Mouse (Mus musculus) lung, adult 2 months (tissue): Measurements from ENCODE around the gene Olfr654. TPM values are rescaled to one million over a fixed set of nuclear protein-coding genes. Genes with fewer than 3 reads are reported as not detected.
A peak's percentile ranks its signal among the peaks of the same experiment; 100 is the strongest.

Experiments
- DNase-seq: peaks from one replicate; pipeline ENCODE4 v3.0.0; 2022
- H3K4me1 ChIP-seq: fragments of 200-500 bp; 2 replicates; pipeline ENCODE4 v1.6.1; 2011; ENCODE audit warnings: low read length; ENCODE audit not compliant: control insufficient read depth, insufficient read depth
- H3K4me3 ChIP-seq: fragments of 200-500 bp; replicated peaks from 2 replicates; pipeline ENCODE3; 2011; ENCODE audit warnings: low read depth, mild to moderate bottlenecking, control low read depth, low read length; ENCODE audit errors: extremely low read depth
- CTCF ChIP-seq: fragments of 200-500 bp; IDR thresholded peaks from 2 replicates; pipeline ENCODE4 v1.5.1; 2011; ENCODE audit warnings: mild to moderate bottlenecking, low read length, control low read depth; ENCODE audit not compliant: insufficient read depth
- POLR2A ChIP-seq: fragments of 200-500 bp; IDR thresholded peaks from 2 replicates; pipeline ENCODE4 v1.6.1; 2011; ENCODE audit warnings: low read depth, mild to moderate bottlenecking, control low read depth, low read length, borderline replicate concordance; ENCODE audit errors: extremely low read depth
- WGBS: fragments of 180-500 bp; shearing (Covaris S2); methylation state at CpG from one replicate; pipeline ENCODE4 v1.1.7; 2018; 5-methylcytosine and 5-hydroxymethylcytosine counted together
- polyA plus RNA-seq: library from polyadenylated mRNA; depleted of rRNA; stranded (reverse); fragments of >200 nt; gene quantifications from 2 replicates; pipeline ENCODE4 v1.2.3, GENCODE M21; 2012; rRNA removed

The Olfr654 gene
- not detected in 2 replicates for polyA plus RNA-seq

DNA sequence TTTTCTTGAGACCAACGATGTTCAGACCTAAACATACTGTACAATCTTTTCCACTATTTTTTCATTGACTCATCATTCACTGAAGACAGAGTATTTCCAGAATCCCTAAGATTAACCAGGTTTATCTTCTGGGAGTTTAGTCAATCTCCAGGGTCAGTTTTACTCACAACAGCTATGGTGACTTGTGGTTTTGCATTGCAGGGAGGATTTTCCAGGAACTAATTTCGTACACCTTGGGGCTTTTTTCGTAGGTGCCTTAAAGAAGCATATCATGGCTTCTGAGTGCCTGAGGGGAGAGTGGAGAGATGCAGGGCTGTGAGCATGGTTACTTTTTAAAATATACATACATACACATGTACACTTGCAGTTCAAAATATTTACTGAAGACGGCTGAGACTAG is at the start of gene Olfr654:
Olfr654 (plus strand) TSS at position 301 of the 400 bp plus-strand sequence.
- 75% methylated on average over 4 of the region's 4 CpGs for WGBS
- Histone ChIP-seq H3K4me3 (no peak within 1 kb of the TSS), H3K4me1 (no peaks in the 10 kb centered on the region)
- DNase-seq, result no peak
- TF ChIP-seq CTCF, result no peak
- TF ChIP-seq POLR2A, result no peak

DNA sequence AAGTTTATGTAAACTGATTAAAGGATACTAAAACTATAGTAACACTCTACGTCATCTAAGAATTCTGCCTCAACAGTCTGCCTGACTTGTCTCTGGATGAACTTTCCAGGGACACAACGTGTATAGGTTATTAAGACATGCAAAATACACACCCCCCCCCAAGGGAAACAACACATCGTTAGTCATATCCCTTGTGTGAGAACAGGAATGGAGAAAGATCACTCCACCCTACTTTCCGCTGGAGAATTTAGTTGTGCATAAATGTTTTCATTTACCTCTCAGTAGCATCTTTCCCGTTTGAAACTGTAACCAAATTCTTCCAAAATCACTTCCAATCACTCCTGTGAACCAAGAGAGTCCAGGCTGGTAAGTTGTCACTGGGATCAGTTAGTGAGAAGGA is 37.0 kb upstream of the Olfr654 start, which contains the start of gene Olfr651:
Olfr651 (plus strand) TSS at position 301 of the 400 bp plus-strand sequence.
- Histone ChIP-seq H3K4me1 (no peaks in the 10 kb centered on the region), H3K4me3 (no peak within 1 kb of the TSS)
- WGBS, result 64% methylated on average over 5 of the region's 5 CpGs
- TF ChIP-seq CTCF (no peak), POLR2A (no peak)
- no peak for DNase-seq

DNA sequence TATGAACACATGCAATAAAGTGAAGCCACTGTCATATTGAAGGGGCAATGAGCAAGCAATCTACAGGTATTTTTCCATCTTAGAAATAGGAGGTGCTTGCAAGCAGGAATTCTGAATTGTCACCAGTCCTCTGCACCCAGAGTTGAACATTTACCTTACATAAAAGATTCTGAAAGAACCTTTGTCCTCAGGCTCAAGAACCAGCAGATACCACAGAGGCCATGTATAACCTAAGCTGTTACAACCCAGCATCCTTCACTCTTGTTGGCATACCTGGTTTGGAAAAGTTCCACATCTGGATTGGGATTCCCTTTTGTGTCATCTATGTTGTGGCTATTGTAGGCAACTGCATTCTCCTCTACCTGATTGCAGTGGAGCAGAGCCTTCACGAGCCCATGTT is 34.1 kb upstream of the Olfr654 start:
- no peaks in the 10 kb centered on the region for H3K4me1 ChIP-seq
- 54% methylated on average over 1 of the region's 1 CpGs for WGBS
- TF ChIP-seq POLR2A (no peak), CTCF (no peak)
- no peak for DNase-seq
- no peak overlapping the region for H3K4me3 ChIP-seq

DNA sequence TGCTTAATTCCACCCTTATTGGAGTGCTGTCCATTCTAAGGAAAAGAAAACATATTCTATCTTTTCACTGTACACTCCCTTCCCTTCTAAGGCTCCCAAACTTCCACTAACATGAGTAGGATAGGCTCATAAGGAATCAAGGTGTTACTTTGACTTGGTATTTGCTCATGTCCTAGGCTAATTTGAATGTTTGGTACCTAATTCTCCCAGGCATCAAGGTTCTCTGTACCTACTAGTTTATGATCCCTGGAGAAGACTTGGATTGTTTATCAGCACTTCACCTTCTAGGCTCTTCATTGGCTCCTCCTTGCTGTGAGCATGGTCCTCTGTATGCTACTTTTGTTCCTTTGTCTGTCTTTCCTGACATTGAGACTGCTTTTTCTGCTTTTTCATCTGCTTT is 26.2 kb upstream of the Olfr654 start, which contains the start of gene Olfr652:
Olfr652 (plus strand) TSS at position 301 of the 400 bp plus-strand sequence.
- no peak within 1 kb of the TSS for H3K4me3 ChIP-seq
- TF ChIP-seq CTCF (no peak), POLR2A (no peak)
- no peak for DNase-seq
- H3K4me1 ChIP-seq, result no peaks in the 10 kb centered on the region

DNA sequence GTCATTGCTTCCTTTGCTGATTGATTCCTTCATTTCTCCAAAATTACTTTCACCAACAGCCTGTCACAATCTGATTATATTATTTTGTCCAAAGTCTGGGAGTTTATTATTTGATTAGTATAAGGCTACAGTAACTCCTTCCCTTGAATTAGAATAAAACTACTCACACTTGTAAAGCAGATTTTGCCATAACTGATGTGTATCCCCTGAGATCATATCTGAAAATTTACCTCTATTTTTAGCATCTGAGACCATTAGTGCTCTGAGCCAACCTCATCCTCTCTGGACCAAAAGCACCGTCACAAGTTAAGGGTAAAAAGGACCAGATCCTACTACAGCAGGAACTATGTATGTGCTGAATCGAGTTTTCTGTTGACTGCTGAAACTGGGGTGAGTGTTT is 9.8 kb upstream of the Olfr654 start, which contains the start of gene Olfr653:
Olfr653 (plus strand) TSS at position 301 of the 400 bp plus-strand sequence.
- WGBS, result 49% methylated on average over 2 of the region's 2 CpGs
- H3K4me3 ChIP-seq, result no peak within 1 kb of the TSS
- H3K4me1 ChIP-seq, result no peaks in the 10 kb centered on the region
- no peak for TF ChIP-seq CTCF
- no peak for DNase-seq

DNA sequence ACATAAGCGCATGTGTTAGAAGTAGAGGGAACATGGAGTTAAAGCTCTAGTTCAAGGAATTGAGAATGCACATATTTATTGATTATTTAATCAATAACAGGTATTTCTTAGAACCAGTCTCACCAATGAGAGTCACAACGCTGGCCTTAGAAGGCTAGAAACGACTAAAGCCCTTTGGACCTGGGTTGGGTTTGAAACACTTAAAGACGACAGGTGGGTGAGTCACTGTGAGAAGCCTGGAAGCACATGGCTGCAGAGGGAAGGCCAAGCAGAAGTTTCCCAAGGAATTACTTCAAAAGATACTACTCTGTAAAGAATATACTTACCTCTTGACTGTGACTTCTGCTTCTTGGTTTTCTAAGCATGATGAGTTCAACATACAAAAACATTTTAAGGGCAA is 6.0 kb upstream of the Olfr654 start:
- DNase-seq, result no peak
- TF ChIP-seq POLR2A (no peak), CTCF (no peak)
- Histone ChIP-seq H3K4me3 (no peak overlapping the region), H3K4me1 (no peaks in the 10 kb centered on the region)
- WGBS, result 88% methylated on average over 4 of the region's 4 CpGs

DNA sequence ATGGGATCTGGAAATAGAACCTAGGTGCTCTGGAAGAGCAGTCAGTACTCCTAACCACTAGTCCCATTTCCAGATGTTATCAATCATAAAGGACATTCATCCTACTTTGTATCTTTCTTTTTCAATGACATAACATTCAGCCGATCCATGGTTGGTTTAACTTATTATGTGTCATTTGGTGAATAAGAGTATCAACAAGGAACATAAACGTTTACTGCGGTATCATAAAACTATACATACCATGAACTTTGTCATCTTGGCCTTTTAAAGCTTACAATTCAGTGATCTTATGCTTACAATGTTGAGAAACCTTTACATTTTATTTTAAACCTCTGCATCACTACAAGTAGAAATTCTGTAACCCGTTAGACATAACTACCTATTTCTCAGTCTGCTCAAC is 5.4 kb upstream of the Olfr654 start:
- no peak for DNase-seq
- TF ChIP-seq POLR2A (no peak), CTCF (no peak)
- WGBS, result 75% methylated on average over 4 of the region's 4 CpGs
- no peak overlapping the region for H3K4me3 ChIP-seq
- no peaks in the 10 kb centered on the region for H3K4me1 ChIP-seq

DNA sequence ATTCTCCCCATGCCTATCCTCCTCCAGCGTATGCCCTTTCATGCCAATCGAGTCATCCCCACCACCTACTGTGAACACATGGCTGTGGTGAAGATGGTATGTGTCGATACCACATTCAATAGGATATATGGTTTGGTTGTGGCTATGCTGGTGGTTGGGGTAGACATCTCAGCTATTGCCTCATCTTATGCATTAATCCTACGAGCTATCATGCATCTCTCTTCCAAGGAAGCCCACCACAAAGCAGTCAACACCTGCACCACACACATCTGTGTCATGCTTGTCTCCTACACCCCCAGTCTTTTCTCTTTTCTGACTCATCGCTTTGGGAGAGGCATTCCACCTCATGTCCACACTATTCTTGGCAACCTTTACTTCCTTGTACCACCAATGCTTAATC is 1.4 kb downstream of the Olfr654 start:
- TF ChIP-seq CTCF (no peak), POLR2A (no peak)
- 74% methylated on average over 5 of the region's 5 CpGs for WGBS
- Histone ChIP-seq H3K4me1 (no peaks in the 10 kb centered on the region), H3K4me3 (no peak overlapping the region)
- no peak for DNase-seq

DNA sequence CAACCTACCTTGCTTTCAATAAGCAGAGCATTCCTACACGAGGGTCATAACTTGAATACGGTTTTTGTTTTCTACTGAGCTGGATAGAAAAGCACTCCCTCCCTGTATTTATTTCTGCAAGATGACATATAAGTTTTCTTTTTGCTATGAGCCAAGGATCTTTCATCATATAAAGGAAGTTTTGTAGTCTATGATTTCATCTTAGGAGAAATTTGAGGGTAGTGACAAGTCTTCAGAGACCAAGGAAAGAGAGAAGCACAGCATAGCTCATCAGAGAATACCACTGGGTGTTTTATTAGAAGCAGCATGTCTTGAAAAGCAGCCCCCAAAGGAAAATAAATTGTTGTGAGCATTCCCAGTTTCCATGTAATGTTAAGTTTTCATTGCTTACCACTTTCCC is 14.9 kb downstream of the Olfr654 start, which contains the start of gene Olfr655:
Olfr655 (minus strand) TSS at position 101 of the 400 bp plus-strand sequence.
- WGBS, result 69% methylated on average over 2 of the region's 2 CpGs
- TF ChIP-seq POLR2A (no peak), CTCF (no peak)

DNA sequence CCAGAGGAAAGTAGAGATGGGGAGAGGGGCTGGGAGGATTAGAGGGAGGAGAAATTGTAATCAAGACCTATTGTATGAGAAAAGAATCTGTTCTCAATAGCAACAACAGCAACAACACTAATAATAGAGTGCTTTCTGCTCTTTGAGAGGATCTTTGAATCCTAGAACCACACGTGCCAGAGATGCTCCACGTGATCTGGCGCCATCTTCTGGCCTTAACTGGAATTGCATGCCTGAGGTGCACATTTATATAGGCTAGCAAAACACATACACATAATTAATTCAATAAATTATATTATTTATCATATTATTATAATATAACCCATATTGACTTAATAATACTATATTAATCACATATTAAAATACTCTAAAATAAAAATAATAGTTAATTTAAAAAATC is 16.3 kb downstream of the Olfr654 start:
- no peaks in the 10 kb centered on the region for H3K4me1 ChIP-seq
- DNase-seq, result peak; percentile 5
- 4% methylated on average over 3 of the region's 3 CpGs for WGBS
- TF ChIP-seq CTCF, result peak; percentile 78
- no peak for TF ChIP-seq POLR2A
- H3K4me3 ChIP-seq, result no peak overlapping the region

More for the DNA sequence above, 14.9 kb downstream of the Olfr654 start, which contains the start of gene Olfr655:
- DNase-seq, result no peak
- Histone ChIP-seq H3K4me3 (no peak within 1 kb of the TSS), H3K4me1 (no peaks in the 10 kb centered on the region)

DNA sequence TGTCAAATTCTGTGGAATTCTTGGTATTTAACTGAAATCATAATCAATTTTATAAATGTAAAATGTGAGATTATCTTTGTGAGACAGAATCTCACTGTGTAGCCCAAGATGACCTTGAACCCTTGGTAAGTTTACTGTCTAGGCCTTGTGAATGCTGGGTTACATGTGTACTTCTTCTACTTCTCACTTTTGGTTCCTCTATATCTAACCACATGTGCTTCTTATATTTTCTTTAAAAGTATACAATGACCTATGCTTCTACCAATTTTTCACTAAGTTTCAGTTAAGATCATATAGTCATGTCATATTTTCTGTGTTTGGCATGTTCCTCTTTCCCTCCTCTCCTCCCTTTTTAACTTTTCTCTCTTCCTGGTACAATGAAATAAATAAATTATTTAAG is 17.9 kb downstream of the Olfr654 start:
- no peak for TF ChIP-seq POLR2A
- no peak for TF ChIP-seq CTCF
- no peaks in the 10 kb centered on the region for H3K4me1 ChIP-seq
- DNase-seq, result no peak
- H3K4me3 ChIP-seq, result no peak overlapping the region
